Mouse (Mus musculus): ENCODE results near the gene Ncl.

Gene Ncl

DNA sequence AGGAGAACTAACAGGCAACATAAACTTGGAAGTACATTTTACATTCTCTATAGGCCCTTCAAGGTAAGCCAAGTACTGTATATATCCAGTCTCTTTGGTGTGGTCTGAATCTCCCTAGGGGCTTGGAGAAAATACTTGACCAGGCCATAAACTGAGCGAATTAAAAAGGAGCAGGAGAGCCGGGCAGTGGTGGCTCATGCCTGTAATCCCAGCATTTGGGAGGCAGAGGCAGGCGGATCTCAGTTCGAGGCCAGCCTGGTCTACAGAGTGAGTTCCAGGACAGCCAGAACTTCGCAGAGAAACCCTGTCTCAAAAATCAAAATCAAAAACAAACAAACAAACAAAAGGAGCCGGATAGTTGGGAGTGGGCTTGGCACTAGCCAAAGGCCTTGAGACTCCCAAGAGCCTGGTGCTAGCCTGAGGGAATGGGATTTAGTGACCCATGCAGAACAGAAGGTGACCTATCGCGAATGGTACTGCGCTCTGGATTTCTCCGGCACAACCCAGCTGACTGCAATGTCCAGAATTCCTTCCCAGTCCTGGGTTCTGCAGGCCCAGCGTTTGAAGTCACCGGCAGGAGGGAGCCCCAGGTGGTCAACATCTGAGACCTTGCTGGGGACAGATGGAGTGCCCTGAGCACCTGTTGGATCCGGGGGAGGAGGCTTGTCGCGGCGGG lies 46.0 kb downstream of the Ncl start:
- no peak for DNase-seq (ENCODE audit: low spot score in 2 of 2)

DNA sequence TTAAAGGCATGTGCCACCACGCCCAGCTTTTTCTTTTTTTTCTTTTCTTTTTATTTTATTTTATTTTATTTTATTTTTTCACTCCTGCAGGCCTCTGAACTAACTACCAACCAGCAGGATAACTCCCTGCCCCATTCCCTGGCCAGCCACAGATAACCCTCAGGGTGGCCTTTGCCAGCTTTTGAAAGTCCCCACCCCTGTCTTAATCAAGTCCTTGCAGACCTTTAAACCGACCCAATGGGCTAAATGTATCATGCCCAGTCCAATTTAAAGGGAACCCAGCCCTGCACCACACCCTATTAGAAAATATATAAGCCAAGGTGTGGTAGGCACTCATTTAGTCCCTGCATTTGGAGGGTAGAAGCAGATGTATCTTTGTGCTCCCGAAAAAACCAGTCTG lies 46.9 kb downstream of the Ncl start:
- no peak for DNase-seq (ENCODE audit: low spot score in 2 of 2)

DNA sequence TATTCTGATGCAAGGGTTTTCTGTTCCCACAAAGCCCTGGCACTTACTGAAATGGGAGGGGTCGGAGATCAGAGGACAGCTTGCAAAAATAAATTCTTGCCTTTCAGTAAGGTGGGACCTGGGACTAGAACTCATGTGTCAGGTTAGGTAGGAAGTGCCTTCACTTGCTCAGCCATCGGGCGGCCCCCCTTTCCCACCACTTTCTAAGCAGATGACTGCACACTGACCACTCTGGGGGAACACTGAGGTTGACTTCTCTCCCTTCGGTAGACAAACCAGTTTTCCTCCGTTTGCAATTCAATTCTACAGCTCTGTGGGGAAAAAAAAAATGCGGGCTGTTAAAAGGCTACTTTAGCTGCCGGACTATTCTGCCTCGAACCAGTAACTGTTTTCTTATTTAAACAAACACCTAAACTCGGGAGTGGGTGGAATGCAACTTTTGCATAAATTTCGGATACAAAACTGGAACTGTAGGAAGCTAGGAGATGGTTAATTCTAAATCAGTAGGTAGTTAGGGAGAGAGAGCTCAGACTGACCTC lies 47.7 kb downstream of the Ncl start:
- no peak for DNase-seq (ENCODE audit: low spot score in 2 of 2)

- no peak for DNase-seq (ENCODE audit: low spot score in 2 of 2)
Observed at GRCm38 (mm10) chr1:86310536-86311310, 48.5 kb downstream of the Ncl start.

DNA sequence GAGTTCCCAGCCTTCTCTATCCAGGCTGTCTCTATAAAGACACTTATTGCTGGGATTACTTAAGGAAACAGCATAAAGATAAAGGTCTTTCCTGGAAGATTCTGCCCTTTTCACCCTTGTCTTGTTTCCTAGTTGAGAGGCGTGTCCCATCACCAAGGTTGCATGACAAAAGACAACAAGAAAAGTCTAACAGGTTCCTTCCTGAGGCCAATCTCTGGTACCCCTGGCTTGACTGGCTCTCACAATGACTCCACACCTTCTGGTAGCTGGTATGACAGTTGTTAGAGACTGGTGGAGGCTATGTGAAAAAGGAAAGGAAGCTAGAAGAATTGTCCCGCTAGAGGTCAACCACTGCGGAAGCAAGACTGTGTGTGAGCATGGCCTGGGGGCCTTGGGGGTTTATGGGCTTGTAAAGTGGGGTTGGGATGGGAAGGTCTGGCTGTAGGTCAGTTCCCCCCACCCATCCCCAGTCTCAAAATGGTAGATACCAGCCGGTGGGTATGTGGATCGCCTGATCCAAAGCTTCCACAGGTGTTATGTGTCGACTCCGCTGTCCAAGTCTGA lies 49.8 kb downstream of the Ncl start:
- DNase-seq (ENCODE audit: low spot score in 2 of 2), result no peak

GRCm38 (mm10) chr1:86307871-86308641 lies 51.1 kb downstream of the Ncl start:
- DNase-seq (ENCODE audit: low spot score in 2 of 2), result no peak

GRCm38 (mm10) chr1:86307177-86307762 lies 51.9 kb downstream of the Ncl start:
- no peak for DNase-seq (ENCODE audit: low spot score in 2 of 2)

DNA sequence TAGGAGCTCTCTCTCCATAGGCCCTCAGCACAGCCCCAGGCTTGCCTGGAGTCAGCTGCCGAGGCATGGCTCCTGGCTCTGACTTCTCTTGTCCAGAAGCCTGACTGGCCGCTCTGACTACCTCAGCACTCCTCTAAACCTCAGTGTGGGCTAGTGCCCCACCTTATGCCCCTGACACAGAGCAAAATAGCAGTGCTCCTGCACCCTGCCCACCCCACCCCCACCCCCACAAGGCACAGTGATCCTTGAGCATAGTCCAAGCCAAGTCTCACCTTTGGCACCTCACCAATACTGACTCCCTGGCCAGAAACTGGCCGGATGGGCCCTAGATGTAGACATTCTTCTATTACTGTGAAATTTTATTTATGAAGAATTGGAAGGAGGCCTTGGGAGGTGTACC lies 52.5 kb downstream of the Ncl start:
- DNase-seq (ENCODE audit: low spot score in 2 of 2), result no peak

DNA sequence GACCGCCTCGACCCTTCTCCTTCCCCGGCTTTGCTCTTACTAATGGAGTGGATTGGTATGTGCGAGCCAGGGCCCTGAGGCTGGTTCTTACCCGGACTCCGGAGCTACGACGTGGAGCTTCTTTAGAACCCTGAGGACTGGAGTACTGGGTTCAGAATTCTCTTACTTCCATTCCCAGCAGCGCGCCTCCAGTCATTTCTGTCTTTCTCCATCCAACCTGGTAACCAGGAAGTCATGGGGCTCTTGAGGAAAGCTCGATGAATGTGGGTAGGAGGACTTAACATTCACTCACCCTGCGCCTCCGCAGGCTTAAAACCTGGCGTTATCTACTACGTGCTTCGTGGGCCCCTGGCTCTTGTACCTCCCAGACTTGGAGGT lies 55.3 kb downstream of the Ncl start:
- peak in 1 of 2 experiments; percentile 8 for DNase-seq (ENCODE audit: low spot score in 2 of 2)

DNA sequence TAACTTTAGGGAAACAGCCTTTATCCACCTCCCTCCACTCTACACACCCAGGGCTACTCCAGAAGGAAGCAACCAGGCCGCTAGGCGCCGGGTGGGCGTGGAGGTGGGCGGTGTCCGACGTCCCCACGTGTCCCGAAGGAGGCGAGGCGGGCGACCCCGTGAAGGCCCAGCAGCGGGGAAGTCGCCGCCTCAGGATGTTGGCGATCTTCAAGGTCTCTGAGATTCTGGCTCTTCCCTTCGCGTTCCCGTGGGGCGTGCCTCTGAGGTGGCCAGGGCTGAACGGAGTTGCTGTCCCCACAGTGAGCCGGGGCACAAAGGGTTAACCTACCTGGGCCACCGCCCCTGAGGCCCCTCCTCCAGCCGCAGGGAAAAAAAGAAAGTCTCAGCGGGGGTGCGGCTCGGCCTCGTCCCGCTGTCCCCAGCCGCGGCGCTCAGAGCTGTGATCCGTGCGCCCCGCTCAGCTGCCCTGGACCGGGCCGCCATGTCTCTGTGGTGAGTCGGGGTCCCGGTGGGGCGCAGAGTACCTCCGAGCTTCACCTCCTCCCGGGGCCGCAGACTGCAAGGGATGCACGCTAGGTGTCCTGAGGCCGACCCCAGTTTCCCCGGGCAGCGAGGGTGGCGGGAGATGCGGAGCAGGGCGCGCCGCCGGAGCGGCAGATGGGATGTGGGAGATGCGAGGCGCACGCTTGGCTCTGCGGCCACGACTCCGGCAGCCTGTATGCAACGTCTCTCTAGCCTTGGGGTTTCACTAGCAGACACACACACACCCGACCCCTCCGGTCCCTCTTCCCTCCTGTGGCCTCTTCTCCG lies 55.9 kb downstream of the Ncl start:
- peak; percentile 34 to 43 for DNase-seq (ENCODE audit: low spot score in 2 of 2)

DNA sequence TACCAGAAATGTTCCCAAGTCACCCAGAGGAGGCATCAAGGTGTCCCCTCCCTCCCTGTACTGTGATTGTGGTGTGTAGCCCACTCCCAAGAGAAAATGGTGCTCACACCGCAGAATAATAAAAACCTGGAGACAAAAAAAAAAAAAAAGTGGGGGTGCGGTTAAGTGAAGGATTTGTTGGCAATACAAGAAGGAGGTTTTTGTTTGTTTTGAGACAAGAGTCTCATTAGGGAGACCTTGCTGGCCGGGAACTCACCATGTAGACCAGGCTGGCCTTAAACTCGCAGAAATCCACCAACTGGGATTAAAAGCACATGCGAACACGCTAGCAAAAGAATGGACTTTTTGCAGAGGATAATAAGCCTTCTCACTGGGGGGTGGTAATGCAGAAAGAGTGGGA lies 56.7 kb downstream of the Ncl start, which contains the start of gene B3gnt7:
Gene B3gnt7 (plus strand): TSS at position 301 of the 400 bp plus-strand sequence.
- no peak for DNase-seq (ENCODE audit: low spot score in 2 of 2)

DNA sequence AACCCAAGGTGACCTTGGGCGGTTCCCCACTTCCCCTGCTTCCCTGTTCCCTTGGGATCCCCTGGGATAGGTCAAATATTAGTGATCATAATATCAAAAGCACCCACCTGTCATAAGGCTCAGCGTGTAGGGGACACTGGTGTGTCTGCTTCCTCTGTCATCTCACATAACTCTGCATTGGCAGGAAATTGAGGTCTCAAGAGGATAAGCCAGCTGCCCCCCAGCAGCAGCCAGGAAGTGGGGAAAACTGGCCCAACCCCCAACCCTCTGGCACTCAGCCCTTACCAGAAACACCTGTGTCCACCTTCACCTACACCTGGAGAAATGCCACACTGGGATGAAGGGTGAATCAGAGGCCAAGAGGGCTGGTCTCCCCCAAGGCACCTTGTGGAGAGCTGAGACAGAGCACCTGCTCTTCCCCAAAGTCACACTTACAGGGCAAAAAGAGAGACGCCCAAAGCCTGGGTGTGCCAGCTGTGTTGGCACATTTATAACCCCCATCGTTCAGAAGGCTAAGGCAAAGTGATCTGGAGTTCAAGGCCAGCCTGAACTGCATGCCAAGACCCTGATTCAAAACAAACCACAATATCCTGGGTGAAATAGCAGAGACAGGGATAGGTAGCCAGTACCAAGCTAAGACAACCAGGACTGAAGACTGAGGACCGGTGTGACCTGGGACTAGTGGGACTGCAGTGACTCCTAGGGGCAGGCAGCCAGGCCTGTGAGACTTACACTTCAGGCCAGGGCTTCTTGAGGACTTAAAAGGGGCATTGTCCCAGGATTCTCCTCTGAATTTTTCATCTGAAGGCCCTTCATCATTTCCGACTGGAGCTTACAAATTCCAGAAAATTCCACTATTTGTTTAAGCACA lies 57.7 kb downstream of the Ncl start:
- DNase-seq (ENCODE audit: low spot score in 2 of 2), result no peak

- no peak for DNase-seq (ENCODE audit: low spot score in 2 of 2)
Observed at GRCm38 (mm10) chr1:86300731-86301130, 58.5 kb downstream of the Ncl start.

- DNase-seq (ENCODE audit: low spot score in 2 of 2), result no peak
Observed at GRCm38 (mm10) chr1:86300093-86300492, 59.1 kb downstream of the Ncl start.
